Mouse (Mus musculus) small intestine, adult 2 months (tissue): ENCODE measurements around the gene Spcs2.

Experiments
- CTCF ChIP-seq: fragments of 200-500 bp; IDR thresholded peaks from 2 replicates; pipeline ENCODE4 v1.5.1; 2012; ENCODE audit warnings: low read depth, mild to moderate bottlenecking, control low read depth, inconsistent platforms, low read length, moderate library complexity, mixed read lengths; ENCODE audit not compliant: insufficient replicate concordance, insufficient read length; ENCODE audit errors: extremely low read depth
- POLR2A ChIP-seq: fragments of 200-500 bp; IDR thresholded peaks from 2 replicates; pipeline ENCODE4 v1.6.1; 2012; ENCODE audit warnings: low read depth, mild to moderate bottlenecking, control low read depth, inconsistent platforms, low read length, moderate library complexity

GRCm38 (mm10) chr7:99875891-99876290, 12.6 kb upstream of the Spcs2 start:
- no peak for TF ChIP-seq CTCF
- no peak for TF ChIP-seq POLR2A
